Mouse (Mus musculus) myocyte (in vitro differentiated cells): ENCODE measurements around the gene Rgl1. TPM values are rescaled to one million over a fixed set of nuclear protein-coding genes. Genes with fewer than 3 reads are reported as not detected.

Source experiments
- H3K27me3 ChIP-seq: one replicate; pipeline ENCODE4 v1.6.1; 2011; ENCODE audit not compliant: control insufficient read depth, insufficient read depth, insufficient read length
- H3K36me3 ChIP-seq: one replicate; pipeline ENCODE4 v1.6.1; 2011; ENCODE audit not compliant: control insufficient read depth, insufficient read depth
- H3K4me2 ChIP-seq: one replicate; pipeline ENCODE4 v1.6.1; 2011; ENCODE audit warnings: low read depth, control low read depth
- H3K4me3 ChIP-seq: one replicate; pipeline ENCODE4 v1.5.1; 2011; ENCODE audit warnings: mild to moderate bottlenecking, control low read depth, moderate library complexity
- H3K79me2 ChIP-seq: one replicate; pipeline ENCODE4 v1.6.1; 2011; ENCODE audit not compliant: control insufficient read depth, insufficient read depth
- H3ac ChIP-seq: one replicate; pipeline ENCODE4 v1.6.1; 2011; ENCODE audit not compliant: control insufficient read depth, insufficient read length
- CEBPB ChIP-seq: IDR thresholded peaks from 2 replicates; pipeline ENCODE4 v1.6.1; 2011; ENCODE audit warnings: mild to moderate bottlenecking, moderate library complexity; ENCODE audit not compliant: poor library complexity, insufficient read depth, severe bottlenecking
- E2F4 ChIP-seq: IDR thresholded peaks from one replicate; pipeline ENCODE4 v1.6.1; 2011; ENCODE audit warnings: mild to moderate bottlenecking, control low read depth, moderate library complexity; ENCODE audit not compliant: insufficient read depth
- MAX ChIP-seq: IDR thresholded peaks from one replicate; pipeline ENCODE4 v1.6.1; 2011; ENCODE audit warnings: low read depth, mild to moderate bottlenecking, control low read depth
- MYOD1 ChIP-seq, 3 experiments: IDR thresholded peaks; one replicate each; pipeline ENCODE4 v1.6.1; 2011; ENCODE audit warnings: control low read depth in 2 of 3, low read depth in 2 of 3, mild to moderate bottlenecking in 2 of 3, moderate library complexity in 1 of 3; ENCODE audit not compliant: insufficient read length in 2 of 3, control insufficient read depth in 1 of 3
- MYOG ChIP-seq, 3 experiments: IDR thresholded peaks; one replicate each; pipeline ENCODE4 v1.6.1; 2011; ENCODE audit warnings: control low read depth in 2 of 3, low read depth in 2 of 3, mild to moderate bottlenecking in 2 of 3; ENCODE audit not compliant: insufficient read length in 2 of 3, control insufficient read depth in 1 of 3, insufficient read depth in 1 of 3
- POLR2A ChIP-seq: IDR thresholded peaks from one replicate; pipeline ENCODE4 v1.6.1; 2011; ENCODE audit warnings: low read depth, mild to moderate bottlenecking, control low read depth, moderate library complexity; ENCODE audit not compliant: insufficient read length
- POLR2AphosphoS2 ChIP-seq: IDR thresholded peaks from one replicate; pipeline ENCODE4 v1.6.1; 2011; ENCODE audit warnings: low read depth, control low read depth; ENCODE audit not compliant: insufficient read length
- REST ChIP-seq: IDR thresholded peaks from one replicate; pipeline ENCODE4 v1.6.1; 2011; ENCODE audit warnings: mild to moderate bottlenecking, control low read depth, moderate library complexity; ENCODE audit not compliant: insufficient read depth, insufficient read length
- SRF ChIP-seq: IDR thresholded peaks from one replicate; pipeline ENCODE4 v1.6.1; 2011; ENCODE audit warnings: low read depth; ENCODE audit not compliant: control insufficient read depth, insufficient read length
- TCF12 ChIP-seq: IDR thresholded peaks from one replicate; pipeline ENCODE4 v1.6.1; 2011; ENCODE audit warnings: mild to moderate bottlenecking, control low read depth; ENCODE audit not compliant: poor library complexity, insufficient read depth, severe bottlenecking
- TCF3 ChIP-seq: IDR thresholded peaks from one replicate; pipeline ENCODE4 v1.6.1; 2011; ENCODE audit warnings: low read depth, control low read depth; ENCODE audit not compliant: insufficient read length
- USF1 ChIP-seq: IDR thresholded peaks from one replicate; pipeline ENCODE4 v1.6.1; 2011; ENCODE audit warnings: low read depth, mild to moderate bottlenecking, control low read depth, moderate library complexity
- polyA plus RNA-seq: library from polyadenylated mRNA; unstranded; fragments of >200 nt; fragmentation: generic; extraction: Trizol; gene quantifications from one replicate; pipeline ENCODE4 v1.2.1, GENCODE M21; 2012; ENCODE audit warnings: missing spikeins

Gene Rgl1
- polyA plus RNA-seq, 1 experiment = 4.3 TPM

DNA sequence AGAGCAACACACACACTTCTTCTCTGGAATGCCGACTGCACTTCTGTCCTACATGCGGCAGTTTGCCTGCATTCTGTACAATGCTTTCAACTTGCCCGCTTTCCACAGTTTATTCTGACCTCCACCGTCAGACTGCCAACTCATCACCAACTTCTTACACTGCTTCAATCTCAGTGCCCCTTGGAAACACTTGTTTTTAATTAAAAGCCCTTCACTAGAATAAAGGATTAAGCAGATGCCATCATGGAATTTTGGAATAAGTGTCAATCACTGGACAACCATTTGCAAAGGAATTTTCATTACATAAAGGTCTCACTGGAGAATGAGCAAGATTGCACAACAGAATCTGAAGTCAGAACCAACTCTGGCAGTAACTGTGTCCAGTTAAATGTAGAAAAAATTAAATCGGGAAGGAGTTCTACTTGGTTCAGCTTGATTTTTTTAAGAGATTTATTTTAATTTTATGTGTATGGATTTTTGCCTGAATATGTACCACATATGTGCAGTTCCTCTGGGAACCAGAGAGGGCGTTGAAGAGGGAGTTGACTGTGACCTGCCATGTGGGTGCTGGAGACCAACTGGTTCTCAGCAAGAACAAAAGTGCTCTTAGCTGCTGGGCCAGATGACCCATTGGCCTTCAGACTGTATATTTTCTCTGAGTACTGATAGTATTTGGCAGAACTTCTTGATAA is 84.3 kb downstream of the Rgl1 start:
- Histone ChIP-seq H3ac (no peak overlapping the region), H3K4me3 (no peak overlapping the region)

DNA sequence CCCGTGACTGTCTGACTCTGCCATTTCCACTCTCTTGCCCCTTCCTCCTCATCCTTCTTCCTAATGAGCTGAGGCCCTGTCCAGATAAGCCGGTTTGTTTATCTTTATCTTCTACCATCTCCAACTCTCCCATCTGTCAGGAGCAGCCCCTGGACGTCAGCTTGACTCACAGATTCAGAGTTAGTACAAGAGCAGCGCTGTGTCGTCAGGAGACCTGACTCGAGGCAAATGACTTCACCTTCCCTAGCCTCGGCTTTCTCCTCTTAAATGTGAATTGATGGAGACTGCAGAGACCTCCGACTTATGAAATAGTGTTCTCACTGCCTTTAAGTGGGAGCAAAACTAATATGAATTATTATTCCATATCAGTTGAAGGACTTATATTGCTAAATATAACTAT is 85.0 kb downstream of the Rgl1 start:
- Histone ChIP-seq H3K27me3 (no peaks in the 10 kb centered on the region), H3K4me2 (no peak overlapping the region), H3K4me3 (no peak overlapping the region), H3K36me3 (no peaks in the 10 kb centered on the region), H3K79me2 (no peaks in the 10 kb centered on the region), H3ac (no peak overlapping the region)
- TF ChIP-seq MYOD1 (IDR thresholded peaks at IDR 0.05; ENCODE audit: control insufficient read depth in 1 of 3, insufficient read length in 2 of 3, low read depth in 2 of 3) (no peak), POLR2AphosphoS2 (no peak), USF1 (no peak), E2F4 (no peak), MAX (no peak), MYOG (IDR thresholded peaks at IDR 0.05; ENCODE audit: control insufficient read depth in 1 of 3, insufficient read depth in 1 of 3, insufficient read length in 2 of 3, low read depth in 2 of 3) (no peak), SRF (no peak), CEBPB (no peak), TCF12 (no peak)

More for the DNA sequence above, 84.3 kb downstream of the Rgl1 start:
- Histone ChIP-seq H3K4me2 (no peak overlapping the region), H3K79me2 (no peaks in the 10 kb centered on the region), H3K27me3 (no peaks in the 10 kb centered on the region), H3K36me3 (no peaks in the 10 kb centered on the region)
- TF ChIP-seq POLR2AphosphoS2 (no peak), E2F4 (no peak), REST (no peak), MYOD1 (IDR thresholded peaks at IDR 0.05; ENCODE audit: control insufficient read depth in 1 of 3, insufficient read length in 2 of 3, low read depth in 2 of 3) (no peak), MYOG (IDR thresholded peaks at IDR 0.05; ENCODE audit: control insufficient read depth in 1 of 3, insufficient read depth in 1 of 3, insufficient read length in 2 of 3, low read depth in 2 of 3) (no peak), CEBPB (no peak), SRF (no peak), TCF3 (no peak), POLR2A (no peak)

DNA sequence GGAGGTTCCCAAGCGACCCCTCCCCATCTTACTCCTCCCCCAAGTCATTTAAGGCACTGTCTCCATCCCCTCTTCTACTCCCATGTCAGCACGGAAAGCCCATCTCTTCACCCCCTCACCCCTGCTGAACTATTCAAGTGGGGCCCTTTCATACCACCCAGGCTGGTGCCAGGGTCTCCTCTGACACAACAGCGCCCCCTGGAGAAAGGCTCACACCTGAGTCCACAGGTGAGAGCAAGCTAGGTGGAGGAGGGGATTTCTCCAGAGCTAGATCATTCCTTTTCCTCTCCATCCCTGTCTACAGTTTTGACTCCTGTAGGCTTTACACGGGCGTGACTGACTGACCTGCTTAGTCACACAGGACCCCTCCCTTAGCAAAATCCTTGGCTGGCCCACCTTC is 87.7 kb downstream of the Rgl1 start:
- TF ChIP-seq TCF12 (no peak), POLR2AphosphoS2 (no peak), MAX (no peak), MYOG (IDR thresholded peaks at IDR 0.05; ENCODE audit: control insufficient read depth in 1 of 3, insufficient read depth in 1 of 3, insufficient read length in 2 of 3, low read depth in 2 of 3) (no peak), REST (no peak), E2F4 (no peak), CEBPB (no peak), MYOD1 (IDR thresholded peaks at IDR 0.05; ENCODE audit: control insufficient read depth in 1 of 3, insufficient read length in 2 of 3, low read depth in 2 of 3) (no peak), TCF3 (no peak)

DNA sequence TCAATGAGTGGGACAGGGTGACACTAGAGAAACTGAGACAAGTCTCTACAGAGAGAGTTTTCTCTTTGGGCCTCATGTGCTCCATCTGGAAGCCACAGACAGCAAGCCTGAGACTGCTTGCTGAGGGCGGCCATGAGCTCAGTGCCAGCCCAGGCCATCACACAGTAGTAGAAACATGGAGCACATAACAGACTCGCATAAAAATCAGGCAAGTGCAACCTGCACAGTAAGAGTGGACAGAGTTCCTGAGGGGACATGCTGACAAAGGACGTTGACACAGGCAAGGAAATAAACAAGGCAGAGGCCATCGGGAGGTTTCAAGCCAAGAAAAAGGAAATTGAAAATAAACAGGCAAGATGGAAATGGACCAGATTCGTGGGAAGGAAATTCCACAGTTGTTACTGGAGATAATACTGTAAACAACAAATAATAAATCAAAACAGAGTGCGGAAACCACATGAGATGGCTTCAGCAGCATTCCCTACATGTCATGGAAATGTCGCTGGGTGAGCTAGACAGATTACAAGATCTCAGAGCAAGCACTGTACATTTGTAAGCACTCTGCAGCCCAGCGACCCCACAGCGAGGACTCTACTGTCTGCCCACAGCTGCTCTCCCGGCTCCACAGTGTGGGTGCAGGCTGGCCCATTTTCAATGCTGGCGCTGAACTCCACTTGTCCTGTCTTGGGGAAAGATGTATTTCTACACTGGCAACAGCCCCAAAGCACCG is 88.5 kb downstream of the Rgl1 start:
- Histone ChIP-seq H3ac (no peak overlapping the region), H3K4me2 (no peak overlapping the region), H3K4me3 (no peak overlapping the region), H3K36me3 (no peaks in the 10 kb centered on the region), H3K79me2 (no peaks in the 10 kb centered on the region), H3K27me3 (no peaks in the 10 kb centered on the region)
- TF ChIP-seq USF1 = no peak
- TF ChIP-seq MAX = no peak
- no peak for TF ChIP-seq SRF
- TF ChIP-seq MYOG (IDR thresholded peaks at IDR 0.05; ENCODE audit: control insufficient read depth in 1 of 3, insufficient read depth in 1 of 3, insufficient read length in 2 of 3, low read depth in 2 of 3) = no peak
- no peak for TF ChIP-seq MYOD1 (IDR thresholded peaks at IDR 0.05; ENCODE audit: control insufficient read depth in 1 of 3, insufficient read length in 2 of 3, low read depth in 2 of 3)
- TF ChIP-seq POLR2AphosphoS2 = no peak
- no peak for TF ChIP-seq TCF12
- no peak for TF ChIP-seq TCF3
- TF ChIP-seq POLR2A = no peak
- no peak for TF ChIP-seq REST
- no peak for TF ChIP-seq E2F4
- TF ChIP-seq CEBPB = no peak

More for the DNA sequence above, 87.7 kb downstream of the Rgl1 start:
- no peak overlapping the region for H3ac ChIP-seq
- H3K4me2 ChIP-seq = no peak overlapping the region
- no peaks in the 10 kb centered on the region for H3K27me3 ChIP-seq
- no peaks in the 10 kb centered on the region for H3K36me3 ChIP-seq
- no peak overlapping the region for H3K4me3 ChIP-seq
- H3K79me2 ChIP-seq = no peaks in the 10 kb centered on the region
